Mouse (Mus musculus) heart, embryonic 12.5 days (tissue): ENCODE measurements around the gene Lmntd1. TPM values are rescaled to one million over a fixed set of nuclear protein-coding genes. Genes with fewer than 3 reads are reported as not detected.
A peak's percentile ranks its signal among the peaks of the same experiment; 100 is the strongest.
"Not testable (repeated sequence)": the region's sequence is repeated elsewhere in the genome, so short reads cannot be mapped to it uniquely, and the experiment has no call there.

Source experiments
- ATAC-seq: fragments of 200-750 bp; cut with Nextera tagmentation; 2 replicates; pipeline ENCODE4 v1.8.0; 2017; ENCODE audit warnings: moderate TSS enrichment, moderate library complexity; ENCODE audit not compliant: insufficient number of reproducible peaks, low FRiP score
- H3K27ac ChIP-seq: fragments of 300-500 bp; sonication (generic); 2 replicates; pipeline ENCODE4 v1.5.1; 2016; ENCODE audit warnings: mild to moderate bottlenecking, moderate library complexity; ENCODE audit not compliant: poor library complexity, severe bottlenecking
- H3K27me3 ChIP-seq: fragments of 300-500 bp; sonication (generic); replicated peaks from 2 replicates; pipeline ENCODE4 v1.6.1; 2016; ENCODE audit warnings: mild to moderate bottlenecking, moderate library complexity
- H3K36me3 ChIP-seq: fragments of 300-500 bp; sonication (generic); 2 replicates; pipeline ENCODE4 v1.6.1; 2016; ENCODE audit warnings: mild to moderate bottlenecking, moderate library complexity
- H3K4me1 ChIP-seq: fragments of 300-500 bp; sonication (generic); replicated peaks from 2 replicates; pipeline ENCODE4 v1.6.1; 2016; ENCODE audit warnings: mild to moderate bottlenecking
- H3K4me2 ChIP-seq: fragments of 300-500 bp; sonication (generic); 2 replicates; pipeline ENCODE4 v1.6.1; 2016; ENCODE audit warnings: mild to moderate bottlenecking, moderate library complexity
- H3K4me3 ChIP-seq: fragments of 300-500 bp; sonication (generic); 2 replicates; pipeline ENCODE4 v1.5.1; 2016; ENCODE audit warnings: mild to moderate bottlenecking
- H3K9ac ChIP-seq: fragments of 300-500 bp; sonication (generic); 2 replicates; pipeline ENCODE4 v1.6.1; 2016; ENCODE audit warnings: mild to moderate bottlenecking, moderate library complexity
- H3K9me3 ChIP-seq: fragments of 300-500 bp; sonication (generic); replicated peaks from 2 replicates; pipeline ENCODE4 v1.6.1; 2016; ENCODE audit warnings: mild to moderate bottlenecking, moderate library complexity
- WGBS: fragments of 180-500 bp; shearing (Covaris S2); methylation state at CpG from one replicate; pipeline ENCODE4 v1.1.7; 2016; 5-methylcytosine and 5-hydroxymethylcytosine counted together
- polyA plus RNA-seq: library from polyadenylated mRNA; unstranded; fragments of >200 nt; fragmentation: Nextera tagmentation; extraction: Ambion mirVana; gene quantifications from 2 replicates; pipeline ENCODE4 v1.2.1, GENCODE M21; 2016

The Lmntd1 gene
- polyA plus RNA-seq, 1 experiment from 2014 or later = 7.0 TPM

GRCm38 (mm10) chr6:145342836-145343235, 271.3 kb downstream of the Lmntd1 start:
- Histone ChIP-seq H3K27me3 (peaks cover 14% of the 10 kb centered on the region), H3K4me3 (no peak overlapping the region), H3K9ac (no peak overlapping the region), H3K9me3 (no peaks in the 10 kb centered on the region), H3K36me3 (no peaks in the 10 kb centered on the region), H3K4me2 (no peak overlapping the region), H3K4me1 (peaks cover 11% of the 10 kb centered on the region; the same call in 1 of the 2 replicates), H3K27ac (no peak overlapping the region)
- no peak for ATAC-seq
- 78% methylated on average over 11 of the region's 11 CpGs for WGBS

GRCm38 (mm10) chr6:145341301-145342193, 272.6 kb downstream of the Lmntd1 start:
- Histone ChIP-seq H3K4me1 (peaks cover 17% of the 10 kb centered on the region; the same call in 1 of the 2 replicates), H3K27ac (peak overlapping the region; percentile 76), H3K27me3 (peaks cover 27% of the 10 kb centered on the region), H3K9ac (peak overlapping the region; percentile 63), H3K4me2 (peak overlapping the region; percentile 95), H3K36me3 (no peaks in the 10 kb centered on the region), H3K9me3 (no peaks in the 10 kb centered on the region), H3K4me3 (peak overlapping the region; percentile 51)
- WGBS = under 1% methylated on average over 33 of the region's 33 CpGs
- ATAC-seq = peak; percentile 65

- Histone ChIP-seq H3K36me3 (no peaks in the 10 kb centered on the region), H3K27me3 (peaks cover 22% of the 10 kb centered on the region), H3K9me3 (no peaks in the 10 kb centered on the region), H3K27ac (peak overlapping the region; percentile 75), H3K4me1 (peaks cover 25% of the 10 kb centered on the region), H3K4me2 (peak overlapping the region; percentile 95), H3K4me3 (peak overlapping the region; percentile 51), H3K9ac (peak overlapping the region; percentile 62)
- ATAC-seq = peak; percentile 97
- WGBS = under 1% methylated on average over 37 of the region's 37 CpGs
These were observed 273.4 kb downstream of the Lmntd1 start for GRCm38 (mm10) chr6:145340657-145341146.

- Histone ChIP-seq H3K4me2 (peak overlapping the region; percentile 95), H3K9ac (peak overlapping the region; percentile 62), H3K36me3 (no peaks in the 10 kb centered on the region), H3K4me1 (peaks cover 29% of the 10 kb centered on the region), H3K4me3 (peak overlapping the region; percentile 51), H3K9me3 (no peaks in the 10 kb centered on the region), H3K27me3 (peaks cover 26% of the 10 kb centered on the region), H3K27ac (peak overlapping the region; percentile 75)
- WGBS = under 1% methylated on average over 21 of the region's 21 CpGs
- peak; percentile 47 for ATAC-seq
These were observed 274.0 kb downstream of the Lmntd1 start for GRCm38 (mm10) chr6:145339956-145340656.

GRCm38 (mm10) chr6:145338571-145339294, 275.4 kb downstream of the Lmntd1 start:
- Histone ChIP-seq H3K27ac (no peak overlapping the region), H3K4me2 (no peak overlapping the region), H3K9ac (no peak overlapping the region), H3K36me3 (no peaks in the 10 kb centered on the region), H3K4me3 (no peak overlapping the region), H3K27me3 (peaks cover 34% of the 10 kb centered on the region), H3K4me1 (peaks cover 29% of the 10 kb centered on the region), H3K9me3 (no peaks in the 10 kb centered on the region)
- ATAC-seq = no peak
- WGBS = 37% methylated on average over 12 of the region's 12 CpGs

- H3K27ac ChIP-seq, H3K4me3 ChIP-seq, H3K4me2 ChIP-seq, H3K9ac ChIP-seq, H3K9me3 ChIP-seq, ATAC-seq, H3K36me3 ChIP-seq: not testable (repeated sequence)
- peaks cover 29% of the 10 kb centered on the region for H3K4me1 ChIP-seq
- WGBS = 81% methylated on average over 6 of the region's 6 CpGs
- peaks cover 46% of the 10 kb centered on the region for H3K27me3 ChIP-seq
These were observed 276.6 kb downstream of the Lmntd1 start for GRCm38 (mm10) chr6:145337521-145337920.

- no peaks in the 10 kb centered on the region for H3K9me3 ChIP-seq
- peak overlapping the region; percentile 18 for H3K4me2 ChIP-seq
- H3K4me3 ChIP-seq = no peak overlapping the region
- H3K36me3 ChIP-seq = no peaks in the 10 kb centered on the region
- peaks cover 55% of the 10 kb centered on the region for H3K27me3 ChIP-seq
- H3K4me1 ChIP-seq = peaks cover 29% of the 10 kb centered on the region
- H3K9ac ChIP-seq = no peak overlapping the region
- H3K27ac ChIP-seq = no peak overlapping the region
- 35% methylated on average over 18 of the region's 18 CpGs for WGBS
- no peak for ATAC-seq
These were observed 278.0 kb downstream of the Lmntd1 start for GRCm38 (mm10) chr6:145335876-145336768.

- Histone ChIP-seq H3K9me3 (no peaks in the 10 kb centered on the region), H3K4me1 (peaks cover 23% of the 10 kb centered on the region), H3K27ac (no peak overlapping the region), H3K4me3 (no peak overlapping the region), H3K4me2 (no peak overlapping the region), H3K36me3 (no peaks in the 10 kb centered on the region), H3K9ac (no peak overlapping the region), H3K27me3 (peaks cover 64% of the 10 kb centered on the region)
- no peak for ATAC-seq
- 83% methylated on average over 3 of the region's 3 CpGs for WGBS
These were observed 279.9 kb downstream of the Lmntd1 start for GRCm38 (mm10) chr6:145334211-145334610.

GRCm38 (mm10) chr6:145326141-145326806, 287.8 kb downstream of the Lmntd1 start:
- Histone ChIP-seq H3K4me1 (0 out of 2 replicates have a peak, but pooled peaks cover 3% of the 10 kb centered on the region), H3K9me3 (no peaks in the 10 kb centered on the region), H3K4me3 (no peak overlapping the region), H3K36me3 (no peaks in the 10 kb centered on the region), H3K27me3 (peaks cover 57% of the 10 kb centered on the region), H3K27ac (no peak overlapping the region), H3K9ac (no peak overlapping the region), H3K4me2 (no peak overlapping the region)
- no peak for ATAC-seq
- WGBS = 79% methylated on average over 12 of the region's 12 CpGs
